Mouse (Mus musculus) bone marrow macrophage, adult 2 months (primary cell): Measurements from ENCODE around the gene Abcf3.

Experiments used
- CTCF ChIP-seq: IDR thresholded peaks from 2 replicates; pipeline ENCODE4 v1.5.1; 2012; ENCODE audit warnings: low read depth, mild to moderate bottlenecking, low read length, moderate library complexity
- POLR2A ChIP-seq: IDR thresholded peaks from 2 replicates; pipeline ENCODE4 v1.6.1; 2012; ENCODE audit warnings: mild to moderate bottlenecking, low read depth, low read length, borderline replicate concordance

GRCm38 (mm10) chr16:20545696-20546095, 2.7 kb upstream of the Abcf3 start:
- TF ChIP-seq CTCF (no peak), POLR2A (no peak)
